Mouse (Mus musculus) lung, postnatal 0 days (tissue): ENCODE results near the gene Snx30. TPM values are rescaled to one million over a fixed set of nuclear protein-coding genes. Genes with fewer than 3 reads are reported as not detected.
"Not testable (repeated sequence)": the region's sequence is repeated elsewhere in the genome, so short reads cannot be mapped to it uniquely, and the experiment has no call there.

Experiments used
- ATAC-seq: fragments of 200-750 bp; cut with Nextera tagmentation; 2 replicates; pipeline ENCODE4 v1.8.0; 2017; ENCODE audit warnings: moderate library complexity
- DNase-seq: peaks from one replicate; pipeline ENCODE4 v3.0.0-alpha.2; 2016; ENCODE audit warnings: low spot score
- H3K27ac ChIP-seq: fragments of 300-500 bp; sonication (generic); 2 replicates; pipeline ENCODE4 v1.5.1; 2014; ENCODE audit warnings: antibody characterized with exemption, mild to moderate bottlenecking, low read length, mixed read lengths
- H3K27me3 ChIP-seq: fragments of 300-500 bp; sonication (generic); replicated peaks from 2 replicates; pipeline ENCODE4 v1.6.1; 2014; ENCODE audit warnings: low read length, mixed read lengths; ENCODE audit not compliant: insufficient read depth
- H3K36me3 ChIP-seq: fragments of 300-500 bp; sonication (generic); 2 replicates; pipeline ENCODE4 v1.6.1; 2014; ENCODE audit warnings: low read length, mixed read lengths; ENCODE audit not compliant: insufficient read depth
- H3K4me1 ChIP-seq: fragments of 300-500 bp; sonication (generic); 2 replicates; pipeline ENCODE4 v1.6.1; 2014; ENCODE audit warnings: antibody characterized with exemption, low read depth, low read length, mixed read lengths; ENCODE audit not compliant: insufficient read depth
- H3K4me2 ChIP-seq: fragments of 300-500 bp; sonication (generic); replicated peaks from 2 replicates; pipeline ENCODE4 v1.6.1; 2014; ENCODE audit warnings: low read depth, mild to moderate bottlenecking, low read length, moderate library complexity, mixed read lengths
- H3K4me3 ChIP-seq: fragments of 300-500 bp; sonication (generic); 2 replicates; pipeline ENCODE4 v1.5.1; 2014; ENCODE audit warnings: low read depth, low read length
- H3K9ac ChIP-seq: fragments of 300-500 bp; sonication (generic); replicated peaks from 2 replicates; pipeline ENCODE4 v1.6.1; 2014; ENCODE audit warnings: low read depth, mild to moderate bottlenecking
- H3K9me3 ChIP-seq: fragments of 300-500 bp; sonication (generic); 2 replicates; pipeline ENCODE4 v1.6.1; 2016; ENCODE audit warnings: low read length, mixed read lengths
- CTCF ChIP-seq: IDR thresholded peaks from 2 replicates; pipeline ENCODE4 v1.5.1; 2016; ENCODE audit warnings: antibody characterized with exemption, mild to moderate bottlenecking
- EP300 ChIP-seq: IDR thresholded peaks from 2 replicates; pipeline ENCODE4 v1.6.1; 2016; ENCODE audit warnings: antibody characterized with exemption, mild to moderate bottlenecking, control low read depth
- WGBS: fragments of 180-500 bp; shearing (Covaris S2); extraction: QIAGEN DNeasy Blood & Tissue Kit; methylation state at CpG from one replicate; pipeline ENCODE4 v1.1.7; 2014; 5-methylcytosine and 5-hydroxymethylcytosine counted together
- polyA plus RNA-seq: library from polyadenylated mRNA; unstranded; fragments of >200 nt; fragmentation: Nextera tagmentation; extraction: Ambion mirVana; gene quantifications from 2 replicates; pipeline ENCODE4 v1.2.1, GENCODE M21; 2015

The Snx30 gene
- polyA plus RNA-seq, 1 experiment from 2014 or later: 12.0 TPM

GRCm38 (mm10) chr4:59789015-59789414 lies 16.6 kb upstream of the Snx30 start:
- no peaks in the 10 kb centered on the region for H3K36me3 ChIP-seq
- no peaks in the 10 kb centered on the region for H3K4me1 ChIP-seq
- H3K27ac ChIP-seq: no peak overlapping the region
- no peak for TF ChIP-seq EP300
- no peak for TF ChIP-seq CTCF
- H3K27me3 ChIP-seq: no peaks in the 10 kb centered on the region
- H3K4me2 ChIP-seq: no peak overlapping the region
- DNase-seq (peak; percentile 29), ATAC-seq (no peak)
- no peaks in the 10 kb centered on the region for H3K9me3 ChIP-seq
- no peak overlapping the region for H3K4me3 ChIP-seq
- H3K9ac ChIP-seq: no peak overlapping the region

GRCm38 (mm10) chr4:59793626-59794025 lies 12.0 kb upstream of the Snx30 start:
- not testable (repeated sequence) for H3K27ac ChIP-seq, H3K9me3 ChIP-seq, H3K27me3 ChIP-seq, H3K9ac ChIP-seq, H3K4me3 ChIP-seq, H3K36me3 ChIP-seq, DNase-seq, ATAC-seq, H3K4me1 ChIP-seq, H3K4me2 ChIP-seq
- 64% methylated on average over 2 of the region's 2 CpGs for WGBS

GRCm38 (mm10) chr4:59794116-59794515 lies 11.5 kb upstream of the Snx30 start:
- no peaks in the 10 kb centered on the region for H3K27me3 ChIP-seq
- no peak overlapping the region for H3K27ac ChIP-seq
- ATAC-seq: no peak
- H3K9ac ChIP-seq: no peak overlapping the region
- no peak for DNase-seq
- no peaks in the 10 kb centered on the region for H3K9me3 ChIP-seq
- H3K4me3 ChIP-seq: no peak overlapping the region
- no peak overlapping the region for H3K4me2 ChIP-seq
- H3K36me3 ChIP-seq: no peaks in the 10 kb centered on the region
- WGBS: 73% methylated on average over 2 of the region's 2 CpGs
- TF ChIP-seq CTCF: peak; percentile 34
- TF ChIP-seq EP300: no peak
- no peaks in the 10 kb centered on the region for H3K4me1 ChIP-seq

- Histone ChIP-seq H3K4me3 (no peak overlapping the region), H3K9ac (no peak overlapping the region), H3K9me3 (no peaks in the 10 kb centered on the region), H3K36me3 (no peaks in the 10 kb centered on the region), H3K4me2 (no peak overlapping the region), H3K27me3 (no peaks in the 10 kb centered on the region), H3K27ac (no peak overlapping the region), H3K4me1 (no peaks in the 10 kb centered on the region)
- 72% methylated on average over 2 of the region's 2 CpGs for WGBS
- TF ChIP-seq EP300: no peak
- TF ChIP-seq CTCF: no peak
- ATAC-seq: no peak
- no peak for DNase-seq
Observed at GRCm38 (mm10) chr4:59795788-59796455, 9.7 kb upstream of the Snx30 start.

- Histone ChIP-seq H3K27me3 (no peaks in the 10 kb centered on the region), H3K36me3 (no peaks in the 10 kb centered on the region), H3K4me3 (no peak overlapping the region), H3K9me3 (no peaks in the 10 kb centered on the region), H3K4me1 (no peaks in the 10 kb centered on the region), H3K4me2 (no peak overlapping the region), H3K9ac (no peak overlapping the region), H3K27ac (no peak overlapping the region)
- WGBS: 72% methylated on average over 5 of the region's 5 CpGs
- ATAC-seq (no peak), DNase-seq (no peak)
- TF ChIP-seq EP300: no peak
- no peak for TF ChIP-seq CTCF
Observed at GRCm38 (mm10) chr4:59800181-59800580, 5.5 kb upstream of the Snx30 start.

GRCm38 (mm10) chr4:59801489-59801888 lies 4.2 kb upstream of the Snx30 start, which contains the start of gene Inip:
TSS of gene Inip (minus strand) at chr4:59801589.
- Histone ChIP-seq H3K27me3 (no peaks in the 10 kb centered on the region), H3K4me1 (no peaks in the 10 kb centered on the region), H3K36me3 (no peaks in the 10 kb centered on the region), H3K4me2 (no peak within 1 kb of the TSS), H3K9ac (no peak within 1 kb of the TSS), H3K9me3 (no peaks in the 10 kb centered on the region), H3K27ac (no peak within 1 kb of the TSS), H3K4me3 (no peak within 1 kb of the TSS)
- TF ChIP-seq EP300 (no peak), CTCF (no peak)
- DNase-seq (no peak), ATAC-seq (no peak)

- Histone ChIP-seq H3K27ac (no peak overlapping the region), H3K4me2 (no peak overlapping the region), H3K36me3 (no peaks in the 10 kb centered on the region), H3K27me3 (no peaks in the 10 kb centered on the region), H3K4me1 (peaks cover 3% of the 10 kb centered on the region; the same call in 1 of the 2 replicates), H3K9ac (no peak overlapping the region), H3K9me3 (no peaks in the 10 kb centered on the region), H3K4me3 (no peak overlapping the region)
- DNase-seq: no peak
- 78% methylated on average over 6 of the region's 6 CpGs for WGBS
- ATAC-seq: no peak
- TF ChIP-seq CTCF: no peak
- no peak for TF ChIP-seq EP300
Observed at GRCm38 (mm10) chr4:59802107-59802506, 3.5 kb upstream of the Snx30 start.
